Mouse (Mus musculus) kidney, postnatal 10 days (tissue): ENCODE results near the gene Zc3hav1l.

Source experiments
- DNase-seq: peaks from one replicate; pipeline ENCODE4 v3.0.0; 2021; ENCODE audit warnings: mixed read lengths

The Zc3hav1l gene

DNA sequence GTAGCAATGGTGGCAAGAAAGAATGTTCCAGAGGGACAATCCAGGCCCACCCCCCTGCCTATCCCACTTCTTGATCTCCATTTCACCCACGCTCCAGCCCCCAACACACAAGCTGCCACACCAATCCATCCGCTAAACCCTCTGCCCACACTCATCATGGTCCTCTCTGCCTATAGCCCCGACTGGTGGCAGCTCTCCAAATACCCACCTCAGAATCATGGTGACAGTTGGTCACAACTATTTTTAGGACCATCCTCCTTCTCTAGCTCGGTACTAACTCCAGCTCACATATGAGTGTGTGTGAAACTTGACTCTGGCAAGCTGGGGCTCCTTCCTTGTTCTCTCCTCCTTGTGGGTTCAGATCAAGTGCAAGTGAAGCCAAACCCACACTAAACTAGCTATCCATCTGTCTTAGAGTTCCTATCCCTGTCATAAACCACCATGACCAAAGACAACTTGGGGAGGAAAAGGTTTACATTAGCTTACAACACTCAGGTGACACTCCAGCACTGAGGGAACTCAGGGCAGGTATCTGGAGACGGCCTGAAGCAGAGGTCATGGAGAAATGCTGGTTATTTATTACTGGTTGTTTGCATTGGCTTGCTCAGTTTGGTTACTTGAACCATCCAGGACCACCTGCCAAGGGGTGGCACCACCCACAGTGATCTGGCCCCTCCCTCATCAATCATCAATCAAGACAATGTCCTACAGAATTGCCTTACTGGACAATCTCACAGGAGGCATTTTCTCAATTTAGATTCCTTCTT, 35.5 kb downstream of the Zc3hav1l start:
- DNase-seq, result no peak

DNA sequence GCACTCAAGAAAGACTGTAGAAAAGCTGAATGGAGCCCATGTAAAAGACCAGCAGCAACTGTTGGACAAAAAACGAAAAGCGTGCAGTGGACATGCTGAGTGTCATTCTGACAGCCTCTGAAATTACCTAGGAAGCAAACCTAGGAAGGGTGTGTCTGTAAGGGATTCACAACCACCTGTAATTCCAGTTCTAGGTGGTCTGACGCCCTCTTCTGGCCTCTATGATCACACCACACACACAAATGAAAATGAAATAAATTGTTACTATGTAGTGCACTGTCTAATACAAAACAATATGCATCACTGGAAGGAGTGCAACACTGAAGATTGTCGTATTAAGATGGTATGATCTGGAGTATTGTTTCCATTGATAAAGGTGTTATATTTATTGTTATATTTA, 37.2 kb downstream of the Zc3hav1l start:
- no peak for DNase-seq

DNA sequence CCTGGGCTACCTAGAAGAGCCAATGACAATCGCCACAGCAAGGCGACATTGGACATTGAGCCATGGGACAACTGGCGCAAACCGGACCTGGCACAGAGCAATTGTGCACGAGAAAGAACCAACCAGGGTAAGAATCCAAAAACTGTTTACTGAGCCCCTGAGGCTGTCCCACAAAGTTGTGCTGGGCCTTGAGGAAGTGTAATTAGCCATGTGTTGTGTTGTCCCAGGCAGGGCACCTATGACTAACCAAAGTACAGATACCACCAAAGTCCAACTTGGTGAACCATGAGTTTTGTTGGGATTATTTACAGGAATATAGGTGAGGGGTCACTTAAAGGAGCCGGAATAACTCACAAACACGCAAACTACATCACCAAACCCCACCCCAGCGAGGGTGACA, 41.6 kb downstream of the Zc3hav1l start:
- DNase-seq, result peak; percentile 30

DNA sequence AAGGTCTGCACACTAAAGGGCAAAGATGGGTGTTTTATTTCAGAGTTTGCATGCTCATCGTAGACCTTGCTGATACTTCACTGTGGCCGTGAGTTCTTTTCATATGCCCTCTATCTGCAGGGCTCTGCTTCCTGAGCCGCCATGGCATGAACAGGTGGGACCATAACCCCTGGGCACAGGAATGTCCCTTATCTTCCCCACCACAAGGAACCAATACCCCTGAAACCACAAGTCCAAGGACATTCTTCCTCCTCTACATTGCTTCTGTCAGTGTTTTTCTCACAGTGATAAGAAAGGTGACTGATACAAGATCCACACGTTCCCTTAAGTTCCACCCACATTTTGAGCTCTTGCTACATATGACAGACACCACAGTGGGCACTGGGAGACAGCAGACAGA, 42.3 kb downstream of the Zc3hav1l start:
- no peak for DNase-seq

DNA sequence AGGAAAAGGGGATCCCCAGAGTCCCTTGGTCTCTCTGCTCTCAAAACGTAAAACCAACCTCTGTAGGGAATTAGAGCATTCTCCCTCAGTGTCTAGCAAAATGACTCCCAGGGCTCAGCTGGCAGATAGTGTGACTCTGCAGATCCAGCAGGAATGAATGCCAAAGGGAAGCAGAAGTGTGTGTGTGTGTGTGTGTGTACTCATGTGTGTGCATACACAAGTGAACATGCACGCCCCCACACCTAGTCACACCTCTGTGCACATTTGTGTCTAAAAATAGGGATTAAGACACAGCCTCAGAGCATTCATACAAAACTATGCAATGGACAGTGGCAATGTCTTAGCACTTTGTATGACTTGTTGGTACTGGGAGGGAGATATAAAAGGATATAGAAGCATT, 43.3 kb downstream of the Zc3hav1l start:
- no peak for DNase-seq

DNA sequence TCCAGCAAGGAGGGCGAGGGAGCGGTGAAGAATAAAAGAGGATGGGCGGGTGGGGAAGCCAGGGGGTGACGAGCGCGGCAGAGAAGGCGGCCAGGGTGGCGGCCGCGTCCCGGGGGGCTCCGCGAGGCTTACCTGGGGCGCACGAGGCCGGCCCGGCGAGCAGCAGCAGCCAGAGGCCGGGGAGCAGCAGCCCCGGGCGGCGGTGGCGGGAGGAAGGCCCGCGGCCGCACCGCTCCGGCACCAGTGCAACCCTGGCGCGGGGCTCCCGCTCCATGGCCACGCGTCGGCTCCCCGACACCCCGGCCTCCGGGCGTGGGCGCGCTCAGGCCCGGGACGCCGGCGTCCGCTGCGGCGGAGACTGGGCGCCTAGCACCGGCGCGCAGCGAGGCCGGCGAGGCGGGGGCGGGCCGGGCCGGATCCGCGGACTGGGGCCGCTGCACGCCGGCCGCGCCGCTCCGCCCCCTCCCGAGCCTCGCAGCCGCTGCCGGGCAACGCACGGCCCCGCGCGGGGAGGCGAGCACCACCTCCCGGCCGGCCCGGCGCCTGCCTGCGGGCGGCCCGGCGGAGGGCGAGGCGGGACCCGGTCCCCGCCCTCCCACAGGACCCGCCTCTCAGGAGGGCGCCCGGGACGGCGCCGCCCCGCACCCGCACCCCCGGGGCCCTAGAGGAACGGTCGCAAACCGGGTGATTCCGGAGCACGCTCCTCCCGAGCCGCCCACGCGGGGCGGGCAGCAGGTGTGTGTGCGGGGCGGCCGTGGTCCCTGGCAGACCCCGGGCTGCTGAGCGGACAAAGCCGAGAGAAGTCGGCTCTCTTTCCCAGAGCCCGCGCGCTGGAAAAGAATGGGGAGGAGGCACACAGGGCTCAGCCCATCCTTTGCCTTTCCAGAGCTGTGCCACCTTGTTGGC, 45.1 kb downstream of the Zc3hav1l start, which contains the start of gene D630045J12Rik:
Gene D630045J12Rik, minus strand, starts transcription at position 274 of the 906 bp plus-strand sequence.
- peak; percentile 91 for DNase-seq

DNA sequence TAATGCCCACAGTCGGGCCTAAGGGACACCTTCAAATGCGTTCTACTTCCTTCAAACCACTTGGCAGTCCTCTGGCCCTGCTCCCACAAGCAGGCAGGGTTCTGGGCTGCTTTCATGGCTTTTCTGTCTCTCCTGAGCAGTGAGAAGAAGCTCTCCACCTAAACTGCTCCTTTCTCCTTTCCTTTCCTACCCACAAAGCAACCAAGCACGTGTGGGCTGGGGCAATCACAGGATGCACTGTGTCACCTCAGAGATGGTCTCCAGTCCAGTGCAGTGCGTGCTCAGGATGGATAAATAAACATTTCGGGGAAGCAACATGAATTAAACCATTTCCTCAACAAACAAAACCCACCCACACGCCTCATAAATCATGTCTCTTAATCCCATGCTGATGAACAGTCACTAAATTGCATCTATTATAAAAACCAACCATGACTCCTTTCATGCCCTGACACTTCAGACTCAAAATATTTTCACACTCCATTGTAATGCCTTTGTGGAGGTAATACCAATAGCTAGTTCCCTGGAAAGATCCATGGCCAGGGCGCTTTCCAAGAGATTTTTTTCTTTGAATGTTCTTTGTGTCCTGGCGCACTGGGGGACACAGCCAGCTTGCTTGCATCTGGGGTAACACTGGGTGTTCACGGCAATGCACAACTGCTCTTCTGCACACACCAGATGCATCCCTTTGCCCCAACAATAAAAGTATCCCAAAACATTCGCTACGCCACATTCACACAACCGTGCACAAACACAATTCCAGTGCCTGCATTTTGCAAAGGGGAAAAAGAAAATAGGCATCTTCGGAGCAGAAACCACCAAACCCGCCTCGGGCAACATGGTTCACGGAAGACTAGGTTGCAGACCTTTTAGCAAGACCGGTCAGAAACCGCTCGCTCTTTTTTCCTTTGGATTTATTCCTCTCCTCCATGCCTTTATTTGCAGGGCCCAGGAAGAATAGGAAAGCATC, 46.0 kb downstream of the Zc3hav1l start:
- peak; percentile 38 for DNase-seq

DNA sequence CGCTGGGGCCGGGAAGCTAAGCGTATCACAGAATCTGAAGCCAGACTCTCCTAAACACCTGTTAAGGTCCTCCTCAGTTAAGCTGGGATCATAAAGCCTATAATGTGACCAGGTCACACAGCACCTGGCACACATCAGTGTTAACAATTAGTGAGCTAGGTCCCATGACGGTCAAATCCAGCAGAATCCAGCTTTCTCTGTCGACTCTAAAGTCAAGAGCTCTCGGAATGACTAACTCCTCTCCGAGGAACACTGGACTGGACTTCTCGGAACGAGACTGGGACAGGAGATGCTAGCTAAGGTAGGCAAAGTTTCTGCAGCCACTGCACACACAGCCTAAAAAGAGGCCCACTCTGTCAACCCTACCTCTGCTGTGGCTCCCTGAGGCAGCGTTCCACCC, 46.9 kb downstream of the Zc3hav1l start:
- DNase-seq, result peak; percentile 19

DNA sequence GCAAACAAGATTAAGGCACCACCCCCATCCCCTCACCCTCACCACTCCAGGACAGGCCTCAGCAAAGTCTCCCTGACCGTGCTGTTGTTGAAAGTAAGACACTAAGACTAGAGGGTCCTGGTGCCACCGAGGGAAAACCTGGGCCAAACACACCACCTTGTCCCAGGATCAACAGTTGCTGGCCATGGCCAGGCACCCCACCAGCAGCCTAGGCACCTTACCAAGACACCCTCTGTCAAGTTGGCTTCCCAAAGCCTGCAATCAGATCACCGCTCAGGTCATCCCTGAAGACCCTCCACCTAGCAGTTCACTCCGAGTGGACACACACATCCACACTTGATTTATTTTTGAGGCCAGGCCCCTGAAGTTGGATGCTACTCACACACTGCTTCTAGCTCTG, 47.6 kb downstream of the Zc3hav1l start:
- DNase-seq, result no peak

DNA sequence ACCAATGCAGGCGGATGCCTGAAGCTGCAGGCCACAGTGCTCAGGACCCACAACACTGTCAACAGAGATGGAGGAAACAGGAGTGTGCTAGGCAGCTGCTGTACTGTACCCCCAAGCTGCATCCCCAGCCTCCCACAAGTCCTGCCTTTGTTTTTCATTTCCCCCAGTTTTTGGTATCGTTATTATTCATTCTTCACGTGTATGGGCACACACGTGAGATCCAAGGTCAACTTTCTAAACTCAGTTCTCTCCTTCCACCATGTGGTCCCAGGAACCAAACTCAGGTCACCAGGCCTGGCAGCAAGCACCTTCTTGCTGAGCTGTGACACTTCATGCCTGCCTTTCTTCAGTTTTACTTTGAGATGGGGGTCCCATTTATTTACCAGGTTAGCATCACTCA, 51.7 kb downstream of the Zc3hav1l start:
- DNase-seq, result no peak

DNA sequence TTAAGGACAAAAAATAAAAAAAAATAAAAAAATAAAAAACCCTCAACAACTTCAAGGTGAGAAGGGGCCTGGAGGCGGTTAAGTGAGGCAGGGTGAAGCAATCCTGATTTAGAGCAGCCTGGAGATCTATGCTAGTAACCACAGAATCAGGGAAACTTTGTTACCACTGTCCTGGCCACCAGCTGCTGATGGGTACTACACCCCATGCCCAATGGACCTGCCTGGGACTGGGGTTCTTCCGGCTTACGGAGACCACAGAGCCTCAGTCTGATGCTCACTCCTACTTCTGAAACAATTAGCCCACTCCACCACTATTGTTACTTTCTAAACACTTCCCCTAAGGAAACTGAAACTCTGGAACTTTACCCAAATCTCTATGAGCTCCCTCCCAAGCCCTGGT, 54.3 kb downstream of the Zc3hav1l start:
- DNase-seq, result no peak

DNA sequence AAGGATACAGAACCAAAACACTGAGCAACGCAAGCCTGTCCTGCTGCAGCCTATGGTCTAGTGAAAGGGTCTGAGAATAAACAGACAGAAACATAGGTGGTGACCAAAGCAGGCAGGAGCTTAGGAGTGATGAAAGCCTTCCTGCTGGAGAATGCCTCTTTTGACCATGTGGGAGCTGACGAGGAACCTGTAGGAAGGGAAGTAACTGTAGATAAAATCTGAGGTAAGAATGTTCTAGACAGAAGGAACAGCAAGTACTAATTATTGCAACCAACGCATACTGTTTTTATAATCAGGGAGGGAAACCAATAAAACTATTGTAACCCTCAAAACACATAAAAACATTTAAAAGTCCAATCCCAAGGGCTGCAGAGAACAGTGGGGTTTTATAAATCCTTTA, 54.9 kb downstream of the Zc3hav1l start:
- no peak for DNase-seq

DNA sequence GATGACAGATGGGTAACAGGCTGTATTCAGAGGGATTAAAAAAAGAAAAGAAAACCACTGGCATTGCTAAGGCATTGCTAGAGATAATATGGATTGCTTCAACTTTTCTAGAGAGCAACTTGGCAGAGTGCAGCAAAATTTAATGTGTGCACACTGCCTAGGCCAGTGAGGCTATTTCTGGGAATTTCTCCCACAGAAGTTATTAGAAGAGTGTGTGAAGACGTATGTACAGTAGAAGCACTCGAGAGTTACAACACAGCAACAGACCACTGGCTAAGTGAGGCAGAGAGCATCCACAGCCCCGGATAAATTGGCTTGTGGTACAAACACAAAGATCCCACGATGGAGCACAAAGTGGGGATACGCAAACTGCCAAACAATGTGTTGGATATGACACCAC, 56.2 kb downstream of the Zc3hav1l start:
- DNase-seq, result no peak

DNA sequence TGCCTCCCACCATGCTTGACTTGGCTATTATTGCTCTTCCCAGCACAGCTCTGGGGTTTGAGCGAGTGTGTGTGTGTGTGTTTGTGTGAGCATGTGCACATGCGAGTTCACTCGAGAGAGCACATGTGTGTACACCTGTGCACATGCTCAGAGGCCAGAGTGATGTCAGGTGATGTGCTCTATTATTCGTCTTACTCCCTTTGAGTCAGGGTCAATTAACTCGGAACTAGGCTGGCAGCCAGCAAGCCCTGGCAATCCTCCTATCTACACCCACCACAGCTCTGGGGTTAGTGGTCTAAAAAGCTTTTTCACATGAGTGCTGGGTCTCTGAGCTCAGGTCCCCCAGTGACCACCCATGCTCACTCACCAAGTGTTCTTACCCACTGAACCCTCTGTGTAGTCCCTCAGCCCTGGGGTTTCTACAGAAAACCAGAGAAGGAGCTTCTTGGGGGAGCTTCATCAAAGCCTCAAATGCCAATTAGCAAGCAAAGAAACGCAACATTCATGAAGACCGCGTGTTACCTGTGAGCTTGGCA, 56.7 kb downstream of the Zc3hav1l start:
- DNase-seq, result peak; percentile 52

DNA sequence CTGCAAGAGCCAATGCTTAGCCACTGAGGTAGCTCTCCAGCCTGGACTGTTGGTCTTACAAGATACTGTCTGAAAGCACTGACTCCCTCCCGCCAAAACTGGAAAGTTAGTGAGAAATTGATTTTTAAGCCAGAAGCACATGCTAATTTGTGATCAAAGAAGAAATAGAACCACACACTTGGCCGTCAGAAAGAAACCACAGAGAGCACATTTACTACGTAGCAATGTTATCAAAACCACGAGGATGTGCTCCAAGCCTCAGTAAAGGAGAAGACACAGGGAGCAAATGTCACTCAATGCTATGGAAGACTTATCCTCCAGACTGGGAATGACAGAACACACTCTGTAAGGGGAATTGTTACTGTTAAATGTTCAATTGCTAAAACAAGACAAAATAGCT, 57.6 kb downstream of the Zc3hav1l start:
- DNase-seq, result no peak

DNA sequence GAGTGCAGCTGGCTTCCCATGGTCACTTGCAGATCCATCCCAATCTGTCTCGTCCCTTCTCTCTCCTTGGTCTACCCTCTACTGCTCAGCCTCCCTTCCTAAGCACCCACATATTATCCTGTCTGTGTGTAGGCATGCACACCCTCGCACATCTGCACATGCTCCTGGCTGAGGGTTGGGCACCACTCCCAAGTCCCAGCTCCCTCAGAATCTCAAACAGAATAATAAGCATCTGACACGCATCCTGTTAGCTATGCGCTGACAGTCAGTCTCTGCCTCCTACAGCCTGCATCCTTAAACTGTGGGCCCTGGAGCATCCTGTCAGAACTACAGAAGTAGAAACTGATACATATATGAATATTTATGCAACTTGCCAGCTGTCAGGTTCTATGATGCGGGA, 58.4 kb downstream of the Zc3hav1l start:
- no peak for DNase-seq

DNA sequence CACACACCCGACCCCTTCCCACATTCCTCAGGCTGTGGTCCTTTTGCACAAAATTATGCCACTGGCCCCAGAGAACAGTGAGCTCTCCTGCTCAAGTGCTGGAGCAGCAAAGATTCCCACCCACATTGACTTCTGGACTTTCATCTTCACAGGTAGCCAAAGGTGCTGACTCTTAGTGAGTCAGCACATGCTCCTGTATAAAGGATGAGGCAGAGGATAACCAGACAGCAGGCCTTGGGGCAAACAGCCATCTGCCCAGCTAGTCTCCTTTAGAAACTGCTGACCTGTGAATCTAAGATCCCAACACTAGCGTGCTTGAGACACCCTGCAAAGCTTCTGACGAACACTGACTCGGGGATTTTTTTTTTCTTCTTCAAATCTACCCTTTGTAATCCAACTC, 60.7 kb downstream of the Zc3hav1l start:
- DNase-seq, result peak; percentile 60
